Mouse (Mus musculus): ENCODE results near the gene Ltb4r2. TPM values are rescaled to one million over a fixed set of nuclear protein-coding genes. Genes with fewer than 3 reads are reported as not detected.
A peak's percentile ranks its signal among the peaks of the same experiment; 100 is the strongest.

Ltb4r2 gene
- polyA plus RNA-seq (2015; fragmentation: Nextera tagmentation; extraction: Ambion mirVana): 0.20 and 0.32 TPM in 2 replicates

DNA sequence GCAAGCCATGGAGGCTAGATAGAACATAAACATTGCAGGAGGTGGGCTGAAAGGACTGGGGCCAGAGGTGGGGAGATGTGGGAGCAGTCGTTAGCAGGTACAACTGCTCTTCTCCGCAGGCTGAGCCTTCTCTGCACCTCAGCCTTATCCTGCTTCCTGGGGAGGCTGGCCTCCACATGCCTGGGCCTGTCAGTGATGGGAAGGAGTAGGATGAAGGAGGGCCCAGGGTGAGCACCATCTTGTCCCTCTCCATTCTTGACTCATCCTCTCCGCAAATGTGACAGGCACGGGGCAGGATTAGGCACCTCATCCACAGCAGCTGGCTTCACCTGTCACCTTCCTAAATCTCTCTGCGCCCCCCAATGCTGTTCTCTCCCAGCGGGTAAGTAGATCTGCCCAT, at the start of gene Ltb4r2:
Gene Ltb4r2 (plus strand): TSS at position 266 of the 400 bp plus-strand sequence.
- H3K4me2 ChIP-seq (ENCODE audit: low read depth, low read length): peak within 1 kb of the TSS; percentile 96
- no peaks in the 10 kb centered on the region for H3K9me3 ChIP-seq (replicated peaks; ENCODE audit: control insufficient read depth, low read length)
- H3K36me3 ChIP-seq (ENCODE audit: control insufficient read depth, insufficient read depth): no peaks in the 10 kb centered on the region
- no peak within 1 kb of the TSS for H3K27ac ChIP-seq (ENCODE audit: low read length)
- peak within 1 kb of the TSS; percentile 68 for H3K4me3 ChIP-seq (ENCODE audit: low read length)
- H3K9ac ChIP-seq (ENCODE audit: low read length): peak within 1 kb of the TSS; percentile 81
- WGBS: 72% methylated on average over 6 of the region's 6 CpGs
- ATAC-seq (replicated peaks; ENCODE audit: extremely low read depth, insufficient read depth, low FRiP score): no peak
- peaks cover 13% of the 10 kb centered on the region for H3K27me3 ChIP-seq (ENCODE audit: control insufficient read depth, insufficient read depth, low read length)
- H3K4me1 ChIP-seq (ENCODE audit: control insufficient read depth, insufficient read depth, low read length): peaks cover 16% of the 10 kb centered on the region

DNA sequence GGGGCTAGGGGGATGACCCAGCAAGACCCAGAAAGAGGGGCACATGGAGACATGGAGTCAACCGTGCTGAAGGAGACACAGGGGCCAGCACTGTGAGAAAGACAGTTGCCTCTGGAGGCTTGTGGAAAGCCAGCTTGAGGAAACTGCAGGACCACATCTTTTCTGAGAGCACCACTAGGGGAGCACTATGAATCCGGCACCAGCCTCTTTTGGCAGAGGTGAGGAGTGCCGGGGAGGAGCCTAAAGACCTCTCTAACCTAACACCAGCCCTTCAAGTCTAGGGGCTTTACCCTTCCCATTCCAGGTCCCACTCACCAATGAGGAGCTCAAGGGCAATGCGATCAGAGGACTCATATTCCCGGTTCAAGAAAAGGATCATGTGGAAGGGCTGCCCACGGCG, 49.4 kb upstream of the Ltb4r2 start:
- no peak for ATAC-seq (replicated peaks; ENCODE audit: extremely low read depth, insufficient read depth, low FRiP score)
- WGBS: 73% methylated on average over 7 of the region's 7 CpGs
- no peaks in the 10 kb centered on the region for H3K9me3 ChIP-seq (replicated peaks; ENCODE audit: control insufficient read depth, low read length)
- H3K4me3 ChIP-seq (ENCODE audit: low read length): no peak overlapping the region
- H3K36me3 ChIP-seq (ENCODE audit: control insufficient read depth, insufficient read depth): no peaks in the 10 kb centered on the region
- peaks cover 13% of the 10 kb centered on the region for H3K27me3 ChIP-seq (ENCODE audit: control insufficient read depth, insufficient read depth, low read length)
- H3K27ac ChIP-seq (ENCODE audit: low read length): no peak overlapping the region
- H3K4me2 ChIP-seq (ENCODE audit: low read depth, low read length): no peak overlapping the region
- no peak overlapping the region for H3K9ac ChIP-seq (ENCODE audit: low read length)
- 0 out of 2 replicates have a peak, but pooled peaks cover 6% of the 10 kb centered on the region for H3K4me1 ChIP-seq (ENCODE audit: control insufficient read depth, insufficient read depth, low read length)

DNA sequence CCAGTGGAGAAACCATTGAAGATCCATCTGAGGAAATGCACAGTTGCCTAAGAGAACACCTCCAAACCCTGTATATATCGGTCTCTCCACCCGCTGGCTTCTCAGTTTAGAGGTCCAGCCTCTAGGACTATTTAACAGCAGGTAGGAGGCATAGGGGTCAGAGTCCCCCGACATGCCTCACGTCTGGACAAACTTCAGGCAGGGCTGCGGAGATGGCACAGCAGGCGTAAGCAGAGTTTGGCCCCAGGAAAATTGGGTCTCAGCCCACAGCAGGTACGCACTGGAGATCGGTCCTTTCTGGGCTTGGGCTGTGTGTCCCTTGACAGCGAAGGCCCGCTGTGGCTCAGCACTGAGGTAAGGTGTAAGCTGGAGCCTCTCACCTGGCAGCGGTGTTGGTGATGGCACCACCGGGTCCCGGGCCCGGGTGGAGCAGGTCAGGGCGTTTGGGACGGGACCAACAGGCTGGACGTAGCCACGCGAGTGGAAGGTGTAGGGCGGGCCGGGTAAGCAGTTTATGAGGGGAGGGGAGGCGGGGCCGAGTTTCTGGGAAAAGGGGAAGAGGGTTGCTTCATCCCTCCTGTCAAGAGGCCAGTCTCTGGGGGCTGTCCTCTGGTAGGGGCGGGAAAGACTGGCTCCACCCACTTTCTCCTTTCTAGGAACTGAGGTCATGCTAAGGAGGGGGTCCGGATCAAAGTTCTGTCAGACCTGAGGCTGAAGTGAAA, 48.1 kb upstream of the Ltb4r2 start:
- Histone ChIP-seq H3K4me1 (ENCODE audit: control insufficient read depth, insufficient read depth, low read length) (0 out of 2 replicates have a peak, but pooled peaks cover 6% of the 10 kb centered on the region), H3K4me3 (ENCODE audit: low read length) (peak overlapping the region; percentile 28), H3K36me3 (ENCODE audit: control insufficient read depth, insufficient read depth) (no peaks in the 10 kb centered on the region), H3K9ac (ENCODE audit: low read length) (peak overlapping the region; percentile 17; the same call in 1 of the 2 replicates), H3K4me2 (ENCODE audit: low read depth, low read length) (peak overlapping the region; percentile 56), H3K27me3 (ENCODE audit: control insufficient read depth, insufficient read depth, low read length) (peaks cover 13% of the 10 kb centered on the region), H3K27ac (ENCODE audit: low read length) (no peak overlapping the region), H3K9me3 (replicated peaks; ENCODE audit: control insufficient read depth, low read length) (no peaks in the 10 kb centered on the region)
- ATAC-seq (replicated peaks; ENCODE audit: extremely low read depth, insufficient read depth, low FRiP score): peak; percentile 35
- WGBS: 16% methylated on average over 25 of the region's 25 CpGs

DNA sequence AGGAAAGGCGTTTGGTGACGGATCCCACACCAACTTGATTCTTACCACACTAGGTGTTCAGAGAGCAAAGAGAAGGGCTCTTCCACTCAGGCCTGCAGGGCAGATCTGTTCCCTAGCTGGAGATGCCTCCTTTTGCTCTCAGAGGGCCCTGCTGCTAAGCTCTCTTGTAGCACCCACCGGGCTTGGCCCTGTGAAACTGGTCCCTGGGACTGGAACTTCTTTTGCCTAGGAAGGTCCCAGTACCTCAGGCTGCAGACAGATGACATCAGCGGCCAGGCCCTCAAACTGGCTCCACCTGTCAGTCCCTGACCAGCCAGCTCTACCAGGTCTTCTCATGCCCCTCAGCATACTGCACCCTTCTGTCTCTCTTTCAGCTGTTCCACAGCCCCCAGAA, 47.5 kb upstream of the Ltb4r2 start, which contains the start of gene Tgm1:
Gene Tgm1 (minus strand): TSS at position 198 of the 394 bp plus-strand sequence.
- Histone ChIP-seq H3K27me3 (ENCODE audit: control insufficient read depth, insufficient read depth, low read length) (peaks cover 13% of the 10 kb centered on the region), H3K27ac (ENCODE audit: low read length) (no peak within 1 kb of the TSS), H3K9me3 (replicated peaks; ENCODE audit: control insufficient read depth, low read length) (no peaks in the 10 kb centered on the region), H3K4me1 (ENCODE audit: control insufficient read depth, insufficient read depth, low read length) (0 out of 2 replicates have a peak, but pooled peaks cover 6% of the 10 kb centered on the region), H3K36me3 (ENCODE audit: control insufficient read depth, insufficient read depth) (no peaks in the 10 kb centered on the region), H3K4me2 (ENCODE audit: low read depth, low read length) (peak within 1 kb of the TSS; percentile 56), H3K9ac (ENCODE audit: low read length) (peak within 1 kb of the TSS; percentile 17; the same call in 1 of the 2 replicates), H3K4me3 (ENCODE audit: low read length) (peak within 1 kb of the TSS; percentile 28)
- 20% methylated on average over 4 of the region's 4 CpGs for WGBS
- no peak for ATAC-seq (replicated peaks; ENCODE audit: extremely low read depth, insufficient read depth, low FRiP score)

DNA sequence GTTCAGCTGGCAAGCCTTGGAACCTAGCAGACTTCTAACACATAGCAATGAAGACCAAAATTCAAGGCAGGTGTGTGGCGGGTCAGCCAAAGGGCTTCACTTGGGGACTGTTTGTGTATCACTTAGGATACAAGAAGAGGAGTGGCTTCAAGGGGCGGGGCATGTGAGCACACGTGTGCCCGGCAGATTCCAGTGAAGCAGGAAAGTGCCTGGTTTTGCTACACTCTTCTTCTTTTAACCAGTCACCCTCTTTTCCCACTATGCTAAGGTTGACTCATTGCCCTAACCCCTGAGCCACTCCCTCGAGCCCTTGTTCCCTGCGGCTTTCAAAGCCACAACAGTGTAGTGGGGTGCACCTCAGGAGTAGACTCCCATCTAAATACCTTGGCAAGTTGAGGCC, 46.3 kb upstream of the Ltb4r2 start:
- Histone ChIP-seq H3K27me3 (ENCODE audit: control insufficient read depth, insufficient read depth, low read length) (peaks cover 13% of the 10 kb centered on the region), H3K4me1 (ENCODE audit: control insufficient read depth, insufficient read depth, low read length) (0 out of 2 replicates have a peak, but pooled peaks cover 6% of the 10 kb centered on the region), H3K27ac (ENCODE audit: low read length) (no peak overlapping the region), H3K4me2 (ENCODE audit: low read depth, low read length) (no peak overlapping the region), H3K36me3 (ENCODE audit: control insufficient read depth, insufficient read depth) (no peaks in the 10 kb centered on the region), H3K9me3 (replicated peaks; ENCODE audit: control insufficient read depth, low read length) (no peaks in the 10 kb centered on the region), H3K9ac (ENCODE audit: low read length) (no peak overlapping the region), H3K4me3 (ENCODE audit: low read length) (no peak overlapping the region)
- WGBS: 38% methylated on average over 6 of the region's 6 CpGs
- no peak for ATAC-seq (replicated peaks; ENCODE audit: extremely low read depth, insufficient read depth, low FRiP score)

DNA sequence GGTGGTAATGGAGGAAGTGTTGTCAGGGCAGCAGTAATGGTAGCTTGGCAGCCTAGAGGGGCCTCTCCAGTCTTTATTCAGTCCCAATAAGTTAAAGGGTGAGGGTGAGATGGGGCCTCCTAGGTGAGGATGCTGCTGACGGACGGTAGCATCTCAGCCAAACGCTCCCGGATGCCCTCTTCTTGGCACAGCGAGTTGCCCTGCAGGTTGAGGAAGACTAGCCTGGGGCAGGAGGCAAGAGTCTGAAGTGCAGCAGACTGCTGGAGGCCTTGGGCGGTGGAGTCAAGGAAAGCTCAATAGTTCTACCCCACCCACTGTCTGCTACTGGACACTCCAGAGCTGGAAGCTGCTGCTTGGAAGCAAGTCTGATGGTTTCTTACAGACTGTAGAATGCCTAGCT, 45.0 kb upstream of the Ltb4r2 start:
- Histone ChIP-seq H3K4me2 (ENCODE audit: low read depth, low read length) (no peak overlapping the region), H3K27ac (ENCODE audit: low read length) (no peak overlapping the region), H3K4me1 (ENCODE audit: control insufficient read depth, insufficient read depth, low read length) (peaks cover 6% of the 10 kb centered on the region; the same call in 1 of the 2 replicates), H3K9me3 (replicated peaks; ENCODE audit: control insufficient read depth, low read length) (no peaks in the 10 kb centered on the region), H3K9ac (ENCODE audit: low read length) (no peak overlapping the region), H3K27me3 (ENCODE audit: control insufficient read depth, insufficient read depth, low read length) (peaks cover 13% of the 10 kb centered on the region), H3K36me3 (ENCODE audit: control insufficient read depth, insufficient read depth) (no peaks in the 10 kb centered on the region), H3K4me3 (ENCODE audit: low read length) (no peak overlapping the region)
- no peak for ATAC-seq (replicated peaks; ENCODE audit: extremely low read depth, insufficient read depth, low FRiP score)
- WGBS: 92% methylated on average over 6 of the region's 6 CpGs

DNA sequence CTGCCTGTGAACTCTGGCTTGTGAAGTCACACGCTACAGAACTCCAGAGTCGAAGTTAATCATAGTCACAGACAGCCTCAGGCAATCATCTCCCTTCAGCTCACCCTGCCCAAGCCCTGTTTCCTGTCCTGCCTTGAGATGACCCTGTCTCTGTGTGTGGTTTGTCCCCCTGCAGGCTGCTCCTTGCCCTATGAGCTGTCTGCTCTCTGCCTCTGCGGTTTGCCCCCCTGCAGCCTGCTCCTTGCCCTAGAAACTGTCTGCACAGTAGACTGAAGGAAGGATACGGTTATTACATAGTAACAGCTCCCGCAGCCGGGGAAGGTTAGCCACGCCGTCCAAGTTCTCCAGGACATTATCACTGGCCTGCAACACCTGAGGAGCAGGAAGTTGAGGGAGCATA, 44.3 kb upstream of the Ltb4r2 start:
- Histone ChIP-seq H3K9me3 (replicated peaks; ENCODE audit: control insufficient read depth, low read length) (no peaks in the 10 kb centered on the region), H3K27me3 (ENCODE audit: control insufficient read depth, insufficient read depth, low read length) (peaks cover 13% of the 10 kb centered on the region), H3K4me2 (ENCODE audit: low read depth, low read length) (no peak overlapping the region), H3K27ac (ENCODE audit: low read length) (no peak overlapping the region), H3K36me3 (ENCODE audit: control insufficient read depth, insufficient read depth) (no peaks in the 10 kb centered on the region), H3K4me1 (ENCODE audit: control insufficient read depth, insufficient read depth, low read length) (peaks cover 8% of the 10 kb centered on the region; the same call in 1 of the 2 replicates), H3K9ac (ENCODE audit: low read length) (no peak overlapping the region), H3K4me3 (ENCODE audit: low read length) (no peak overlapping the region)
- ATAC-seq (replicated peaks; ENCODE audit: extremely low read depth, insufficient read depth, low FRiP score): no peak
- 80% methylated on average over 8 of the region's 8 CpGs for WGBS

DNA sequence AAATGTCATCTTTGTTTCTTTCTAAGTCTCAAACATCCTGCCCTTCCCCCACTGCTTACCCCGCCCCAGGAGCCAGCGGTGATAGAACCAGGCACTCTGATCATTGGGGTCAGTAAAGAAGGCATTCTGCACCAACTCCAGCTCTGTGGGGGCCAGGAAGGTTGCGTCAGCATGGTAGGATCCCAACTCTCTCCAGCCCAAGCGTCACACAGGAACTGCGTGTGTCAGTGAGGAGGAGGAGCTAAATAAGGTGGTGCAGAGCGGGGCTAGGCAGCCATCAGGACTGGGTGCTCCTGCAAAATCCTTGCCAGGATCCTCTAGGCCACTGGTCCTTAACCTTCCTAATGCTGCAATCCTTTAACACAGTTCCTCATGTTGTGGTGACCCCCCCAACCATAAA, 41.5 kb upstream of the Ltb4r2 start:
- H3K27me3 ChIP-seq (ENCODE audit: control insufficient read depth, insufficient read depth, low read length): no peaks in the 10 kb centered on the region
- H3K9me3 ChIP-seq (replicated peaks; ENCODE audit: control insufficient read depth, low read length): no peaks in the 10 kb centered on the region
- 90% methylated on average over 6 of the region's 6 CpGs for WGBS
- H3K4me2 ChIP-seq (ENCODE audit: low read depth, low read length): no peak overlapping the region
- H3K36me3 ChIP-seq (ENCODE audit: control insufficient read depth, insufficient read depth): no peaks in the 10 kb centered on the region
- H3K4me1 ChIP-seq (ENCODE audit: control insufficient read depth, insufficient read depth, low read length): peaks cover 7% of the 10 kb centered on the region
- H3K4me3 ChIP-seq (ENCODE audit: low read length): no peak overlapping the region
- no peak overlapping the region for H3K9ac ChIP-seq (ENCODE audit: low read length)
- no peak for ATAC-seq (replicated peaks; ENCODE audit: extremely low read depth, insufficient read depth, low FRiP score)
- H3K27ac ChIP-seq (ENCODE audit: low read length): no peak overlapping the region

DNA sequence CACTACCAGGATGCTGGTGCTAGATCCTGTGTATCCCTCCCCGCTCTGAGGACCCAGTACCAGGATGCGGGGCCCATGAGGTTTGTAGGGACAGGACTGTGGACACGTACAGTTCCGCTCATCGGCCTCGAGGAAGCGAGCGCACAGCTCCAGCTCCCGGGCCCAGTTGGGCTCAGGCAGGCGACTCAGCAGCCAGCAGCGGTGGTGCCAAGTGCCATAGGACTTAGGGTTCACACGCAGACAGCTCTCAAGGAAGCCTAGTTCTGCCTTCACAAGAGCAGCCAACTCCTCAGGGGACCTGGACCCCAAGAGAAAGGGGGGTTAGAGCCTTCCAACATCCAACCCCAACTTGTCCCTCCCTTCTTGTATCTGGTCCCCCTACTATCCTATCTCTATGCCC, 40.6 kb upstream of the Ltb4r2 start:
- H3K4me2 ChIP-seq (ENCODE audit: low read depth, low read length): no peak overlapping the region
- no peaks in the 10 kb centered on the region for H3K36me3 ChIP-seq (ENCODE audit: control insufficient read depth, insufficient read depth)
- ATAC-seq (replicated peaks; ENCODE audit: extremely low read depth, insufficient read depth, low FRiP score): no peak
- H3K4me1 ChIP-seq (ENCODE audit: control insufficient read depth, insufficient read depth, low read length): peaks cover 7% of the 10 kb centered on the region
- no peaks in the 10 kb centered on the region for H3K9me3 ChIP-seq (replicated peaks; ENCODE audit: control insufficient read depth, low read length)
- no peak overlapping the region for H3K4me3 ChIP-seq (ENCODE audit: low read length)
- no peaks in the 10 kb centered on the region for H3K27me3 ChIP-seq (ENCODE audit: control insufficient read depth, insufficient read depth, low read length)
- H3K27ac ChIP-seq (ENCODE audit: low read length): no peak overlapping the region
- 95% methylated on average over 12 of the region's 12 CpGs for WGBS
- H3K9ac ChIP-seq (ENCODE audit: low read length): no peak overlapping the region

All from heart, embryonic 16.5 days (tissue).